Mouse (Mus musculus) forelimb bud, embryonic 11.5 days (tissue): ENCODE measurements at regions not wholly inside any gene's neighbourhood (a gene's known extent, or its start where the extent isn't known, plus 50 kb on each side); places are given as distances from the start of the nearest gene placed in this dataset.

Experiments used
- DNase-seq: peaks from one replicate; pipeline ENCODE4 v3.0.0-alpha.2; 2012; ENCODE audit warnings: low read depth, low spot score

DNA sequence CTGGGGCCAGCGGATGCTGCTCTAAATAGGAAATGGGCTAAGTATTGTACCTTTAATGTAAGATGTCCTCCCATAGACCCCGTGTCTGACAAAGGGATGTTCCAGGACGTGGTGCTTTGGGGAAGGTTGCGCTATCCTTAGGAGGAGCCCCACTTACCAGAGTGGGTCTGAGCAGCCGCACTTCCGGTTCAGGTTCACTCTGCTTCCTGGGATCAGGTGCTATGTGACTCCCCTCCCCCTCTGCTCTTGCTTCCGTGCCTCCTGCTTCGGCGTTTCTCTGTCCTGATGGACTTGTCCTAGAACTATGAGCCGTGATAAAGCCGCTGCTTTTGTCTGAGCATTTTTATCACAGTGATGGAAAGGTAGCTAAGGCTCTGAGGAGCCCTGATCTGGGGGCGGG, 57.4 kb upstream of the Hs6st1 start:
- DNase-seq = no peak

DNA sequence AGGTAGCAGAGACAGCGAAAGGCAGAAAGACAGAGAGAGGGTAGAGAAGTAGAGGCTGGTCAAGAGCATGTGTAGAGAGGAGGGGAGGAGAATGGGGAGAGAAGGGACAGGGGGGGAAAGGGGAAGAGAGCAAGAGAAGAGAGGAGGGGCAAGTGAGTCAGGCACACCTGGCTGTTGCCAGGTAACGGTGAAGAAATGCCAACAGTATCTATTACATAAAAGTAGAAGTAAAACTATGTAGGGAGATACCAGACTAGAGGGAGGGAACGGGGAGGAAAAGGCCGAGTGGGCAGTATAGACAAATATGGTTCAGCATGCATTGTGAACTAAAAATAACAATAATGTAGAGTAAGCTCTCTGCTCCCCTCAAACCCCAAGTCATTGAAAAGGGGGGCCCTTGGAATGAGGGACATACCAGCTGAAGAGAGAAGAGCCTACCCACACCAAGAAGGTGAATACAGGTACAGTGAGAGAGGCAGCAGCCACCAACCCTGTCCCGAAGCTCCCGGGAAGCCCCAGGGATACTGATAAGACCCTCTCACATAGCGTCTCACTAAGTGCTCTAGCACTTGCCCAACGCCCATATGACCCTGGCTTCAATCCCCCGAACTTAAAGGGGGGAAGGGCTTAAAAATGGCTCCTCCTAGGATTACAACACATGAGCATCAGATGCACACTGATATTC, 56.0 kb upstream of the Hs6st1 start:
- no peak for DNase-seq

DNA sequence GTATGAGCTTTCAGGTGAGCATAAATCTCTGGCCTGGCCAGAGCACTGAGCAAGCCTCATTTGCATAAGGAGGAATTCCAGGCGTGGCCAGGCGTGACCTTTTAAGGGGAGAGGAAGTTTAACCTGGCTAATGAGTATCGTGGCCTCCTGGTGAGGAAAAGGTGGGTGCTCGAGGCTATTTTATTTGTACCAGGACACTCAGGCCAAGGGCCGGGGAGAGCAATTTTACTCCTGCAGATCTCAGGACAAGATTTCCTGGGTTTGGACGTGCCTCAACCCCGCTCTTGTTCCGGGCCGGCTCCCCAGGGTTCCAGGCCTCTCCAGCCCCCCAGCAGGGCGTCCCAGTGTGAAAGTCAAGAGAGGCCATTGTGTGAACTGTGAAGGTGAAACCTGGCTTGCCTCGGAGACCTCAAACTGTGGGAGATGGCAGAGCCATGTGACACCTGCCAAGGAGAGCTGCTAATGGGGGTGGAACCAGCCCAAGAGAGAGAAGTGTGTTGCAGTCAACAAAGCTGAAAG, 54.3 kb upstream of the Hs6st1 start:
- no peak for DNase-seq

DNA sequence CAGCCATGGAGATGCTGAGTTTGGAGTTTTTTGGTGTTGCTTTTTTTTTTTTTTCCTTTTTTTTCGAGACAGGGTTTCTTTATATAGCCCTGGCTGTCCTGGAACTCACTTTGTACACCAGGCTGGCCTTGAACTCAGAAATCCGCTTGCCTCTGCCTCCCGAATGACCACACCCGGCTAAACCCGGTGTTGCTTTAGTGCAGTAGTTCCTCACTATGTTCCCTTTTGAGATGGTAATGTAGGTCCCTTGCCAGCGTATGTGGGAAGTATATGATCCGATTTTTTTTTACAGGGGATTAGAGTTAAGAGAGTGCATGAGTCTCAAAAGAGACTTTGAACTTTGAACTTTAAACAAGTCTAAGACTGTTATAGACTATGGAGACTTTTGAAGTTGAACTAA, 53.8 kb upstream of the Hs6st1 start:
- no peak for DNase-seq

DNA sequence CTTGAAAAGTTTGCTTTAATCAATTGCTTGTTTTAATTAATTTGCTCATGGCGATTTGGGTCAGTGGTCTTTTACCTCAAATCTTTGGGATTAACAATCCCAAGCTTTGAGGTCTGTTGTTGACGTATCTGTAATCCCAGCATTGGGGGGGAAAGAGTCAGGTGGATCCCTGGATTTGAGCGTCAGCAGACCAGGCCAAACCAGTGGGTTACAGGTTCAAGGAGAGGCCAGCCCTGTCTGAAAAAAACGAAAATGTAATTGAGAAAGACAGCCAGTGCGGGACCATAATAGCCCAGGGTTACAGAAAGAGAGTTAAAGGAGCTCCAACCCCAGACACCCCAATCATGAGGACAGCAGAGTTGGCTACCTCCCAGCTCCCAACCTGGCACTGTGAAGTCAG, 53.0 kb upstream of the Hs6st1 start:
- no peak for DNase-seq

DNA sequence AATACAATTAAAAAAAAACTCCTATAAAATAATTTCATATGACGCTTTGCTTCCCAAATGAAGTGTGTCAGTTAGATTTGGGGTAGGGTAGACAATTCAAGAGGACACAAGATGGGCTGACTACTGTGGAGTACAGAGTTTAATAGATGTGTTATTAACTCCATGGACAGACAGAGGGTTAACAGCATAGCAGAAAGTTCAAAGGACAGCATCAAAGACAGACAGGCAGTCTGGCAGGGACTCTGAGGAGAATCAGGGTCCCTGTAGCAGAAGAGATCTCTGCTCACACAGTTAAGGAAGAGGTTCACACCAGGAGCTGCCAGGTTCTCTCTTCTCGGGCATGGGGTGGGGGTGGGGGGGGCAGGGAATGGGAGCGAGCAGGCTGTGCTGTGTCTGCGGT, 51.6 kb upstream of the Hs6st1 start:
- DNase-seq = no peak

DNA sequence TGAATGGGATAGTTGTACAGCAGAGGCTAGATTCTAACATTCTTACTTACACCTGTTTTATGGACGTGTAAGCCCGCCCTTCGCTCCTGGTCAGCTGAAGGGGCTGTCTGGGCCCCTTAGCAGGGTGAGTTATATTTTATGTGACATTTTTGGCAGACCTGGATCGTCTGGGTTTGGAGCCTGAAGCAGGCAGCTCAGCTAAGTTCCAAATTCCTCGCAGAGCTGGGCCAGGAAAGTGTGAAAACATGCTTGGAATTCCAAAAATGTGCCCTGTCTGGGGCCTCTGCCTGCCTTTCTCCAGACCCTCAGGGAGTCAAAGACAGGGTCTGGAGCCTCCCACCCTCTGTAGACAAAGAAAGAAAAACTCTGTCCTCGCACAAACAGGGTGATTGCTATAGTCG, 51.1 kb upstream of the Hs6st1 start:
- peak; percentile 83 for DNase-seq

DNA sequence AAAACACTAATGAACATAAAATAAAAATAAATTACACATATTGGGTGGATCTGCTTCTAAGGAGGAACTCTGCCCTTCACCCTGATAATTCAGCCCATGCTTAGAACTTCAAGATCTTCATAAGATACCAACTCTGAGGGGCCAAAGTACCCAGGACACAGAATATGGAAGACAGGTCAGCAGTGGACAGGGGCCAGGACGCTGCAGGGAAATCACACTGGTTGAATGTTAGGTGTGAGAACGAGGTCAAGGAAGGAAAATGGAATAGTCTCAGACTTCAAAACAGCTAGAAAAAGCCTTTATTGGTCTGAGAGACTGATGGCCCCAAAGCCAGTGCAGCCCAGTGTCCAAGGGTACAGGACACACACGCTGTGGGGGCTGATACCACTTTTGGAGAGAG, 50.5 kb upstream of the Hs6st1 start:
- DNase-seq = no peak
